Mouse (Mus musculus): ENCODE data around the gene Brd9.
A peak's percentile ranks its signal among the peaks of the same experiment; 100 is the strongest.

Brd9 gene

GRCm38 (mm10) chr13:73937321-73938176 lies at the start of gene Brd9, which contains the start of gene Trip13:
Gene Brd9 (plus strand): TSS chr13:73937811.
Gene Trip13 (minus strand): TSS chr13:73937784.
- peak; percentile 88 for DNase-seq

DNA sequence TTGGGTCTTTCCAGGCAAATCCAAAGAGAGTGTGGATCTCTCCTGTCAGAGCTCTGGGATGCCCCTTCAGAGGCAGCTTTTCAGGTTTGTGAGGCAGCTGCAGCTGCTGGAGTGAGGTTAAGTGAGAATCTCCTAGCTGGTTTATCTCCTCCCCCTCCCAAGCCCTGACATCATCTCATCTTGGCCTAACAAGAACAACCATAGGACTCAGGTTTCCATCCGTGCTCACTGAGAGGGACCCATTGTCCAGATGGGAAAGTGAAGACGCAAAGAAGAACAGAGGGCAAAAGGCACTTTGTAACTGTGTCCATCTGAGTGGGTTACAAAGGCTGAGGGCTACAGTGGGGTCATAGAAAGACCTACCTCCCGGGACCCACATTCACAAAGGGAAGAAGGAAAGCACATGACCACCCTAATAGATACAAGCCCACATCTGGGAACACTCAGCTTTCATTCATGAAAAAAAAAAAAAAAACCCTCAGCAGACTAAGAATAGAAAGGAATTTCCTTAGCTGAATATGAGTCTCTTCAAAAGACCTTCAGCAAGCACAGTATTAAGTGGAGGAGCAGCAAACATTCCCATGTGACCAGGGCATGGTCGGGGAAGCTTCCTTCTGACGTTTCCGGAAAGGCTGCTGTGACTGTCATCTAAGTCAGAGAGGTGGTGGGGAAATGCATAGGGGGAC lies 45.0 kb upstream of the Brd9 start:
- peak; percentile 45 for DNase-seq

- DNase-seq = peak; percentile 12
Measured at GRCm38 (mm10) chr13:73897561-73897960, 40.0 kb upstream of the Brd9 start.

GRCm38 (mm10) chr13:73907136-73907535 lies 30.5 kb upstream of the Brd9 start:
- no peak for DNase-seq

- no peak for DNase-seq
Measured at GRCm38 (mm10) chr13:73907683-73908412, 29.8 kb upstream of the Brd9 start.

DNA sequence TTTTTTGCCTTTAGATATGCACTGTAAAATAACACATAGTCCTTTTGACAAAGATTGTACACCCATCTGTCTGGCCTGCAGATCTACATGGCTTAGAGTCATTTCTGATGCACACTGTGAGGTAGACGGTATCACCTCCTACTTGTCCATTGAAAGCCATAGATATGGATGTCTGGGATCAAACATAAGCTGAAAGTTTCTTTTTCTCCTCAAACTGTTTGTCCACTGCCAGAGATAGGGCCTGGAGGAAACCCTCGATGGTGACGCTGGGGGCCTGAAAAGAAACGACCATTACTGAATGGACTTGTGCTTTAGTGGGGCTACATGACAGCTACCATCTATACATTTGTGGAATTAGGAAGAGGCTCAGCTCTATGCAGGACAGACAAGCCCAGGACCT lies 24.5 kb upstream of the Brd9 start:
- DNase-seq = no peak

- no peak for DNase-seq
Measured at GRCm38 (mm10) chr13:73932201-73932600, 5.4 kb upstream of the Brd9 start.

- DNase-seq = no peak
Measured at GRCm38 (mm10) chr13:73936938-73937320, 682 bp upstream of the Brd9 start.

DNA sequence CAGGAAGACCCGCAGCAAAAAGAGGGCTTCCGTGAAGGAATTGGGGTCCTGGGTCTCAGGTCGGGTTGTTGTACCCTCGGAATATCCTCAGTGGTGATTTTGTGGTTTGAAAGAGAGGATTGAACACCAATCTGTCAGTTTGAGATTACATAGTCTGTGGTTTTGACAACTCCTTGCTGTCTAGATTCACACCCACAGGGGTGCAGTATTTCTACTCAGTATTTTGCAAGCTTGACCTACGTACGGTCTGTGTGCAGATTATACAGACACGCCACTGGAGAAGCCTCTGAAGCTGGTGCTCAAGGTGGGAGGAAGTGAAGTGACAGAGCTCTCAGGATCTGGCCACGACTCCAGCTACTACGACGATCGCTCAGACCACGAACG lies 558 bp downstream of the Brd9 start:
- DNase-seq = no peak

DNA sequence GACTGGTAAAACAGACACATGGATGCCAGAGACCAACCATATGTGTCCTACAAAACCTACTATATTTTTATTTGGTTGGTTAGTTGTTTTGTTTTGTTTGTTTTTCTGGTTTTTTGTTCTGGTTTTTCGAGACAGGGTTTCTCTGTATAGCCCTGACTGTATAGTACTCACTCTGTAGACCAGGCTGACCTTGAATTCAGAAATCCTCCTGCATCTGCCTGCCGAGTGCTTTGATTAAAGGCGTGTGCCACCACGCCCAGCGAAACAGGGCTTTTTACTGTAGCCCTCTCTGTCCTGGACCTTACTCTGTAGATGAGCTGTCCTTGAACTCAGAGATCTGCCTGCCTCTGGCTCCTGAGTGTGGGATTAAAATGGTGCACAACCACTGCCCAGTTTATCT lies 1.5 kb downstream of the Brd9 start:
- DNase-seq = no peak

GRCm38 (mm10) chr13:73944606-73945005 lies 7.0 kb downstream of the Brd9 start:
- DNase-seq = no peak

DNA sequence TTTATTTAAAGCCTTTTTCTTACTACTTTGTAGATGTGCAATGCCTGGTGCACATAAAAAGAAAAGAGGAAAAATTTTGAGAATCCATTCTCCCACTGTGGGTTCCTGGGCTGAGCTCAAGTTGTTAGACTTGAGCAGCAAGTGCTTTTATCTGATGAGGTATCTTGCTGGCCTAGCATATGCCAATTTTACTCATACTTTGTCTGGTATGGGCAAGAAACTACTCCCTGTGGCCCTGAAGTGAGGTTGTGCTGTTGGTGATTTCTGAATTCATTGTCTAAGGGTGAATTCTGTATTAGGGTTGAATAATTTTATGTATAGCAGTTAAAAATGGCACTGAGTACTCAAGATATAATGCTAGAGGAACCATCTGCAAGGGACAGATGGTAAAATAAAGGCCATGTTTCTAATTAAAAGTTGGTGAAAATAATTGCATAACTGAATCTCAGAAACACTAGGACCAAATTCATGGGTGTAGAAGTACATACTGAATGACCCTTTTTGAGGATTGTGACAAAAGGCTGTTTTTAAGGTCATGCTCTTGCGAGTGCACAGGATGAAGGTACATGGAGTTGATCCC lies 16.0 kb downstream of the Brd9 start:
- DNase-seq = no peak

DNA sequence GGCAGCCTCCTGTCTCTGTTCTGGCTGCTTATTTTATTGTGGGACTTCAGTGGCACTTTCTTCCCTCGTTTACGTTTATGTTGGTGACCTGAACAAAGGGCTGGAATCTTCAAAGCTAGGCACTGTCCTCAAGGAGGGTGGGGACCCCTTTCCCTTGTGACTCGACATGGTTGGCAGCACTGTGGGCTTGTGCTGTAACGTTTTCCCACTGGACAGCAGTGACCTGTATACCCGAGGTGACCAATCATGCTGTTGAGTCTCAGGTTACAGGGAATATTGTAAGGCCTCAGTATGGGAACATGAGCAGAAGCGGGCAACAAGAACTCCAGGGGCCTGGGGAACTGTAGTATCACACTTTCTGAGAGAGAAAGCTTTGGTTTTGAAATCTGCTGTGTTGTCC lies 17.1 kb downstream of the Brd9 start:
- DNase-seq = no peak

DNA sequence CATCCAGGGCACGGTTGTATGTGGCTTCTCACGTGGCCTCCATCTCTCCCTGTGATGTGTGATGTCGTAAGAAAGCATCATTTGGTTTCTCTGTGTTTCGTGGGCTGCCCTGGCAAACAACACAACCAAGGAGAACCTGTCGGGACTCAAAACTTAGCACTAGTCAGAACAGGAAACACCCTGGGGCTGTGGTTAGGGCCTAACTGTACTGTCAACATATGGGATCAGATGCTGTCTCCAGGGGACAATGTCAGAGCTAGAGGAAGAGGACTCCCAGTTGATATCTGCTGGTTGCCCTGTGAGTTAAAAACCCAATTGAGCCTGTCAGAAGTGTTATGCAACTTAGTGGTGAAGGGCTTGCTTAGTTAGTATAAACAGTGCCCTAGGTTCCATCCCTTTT lies 17.9 kb downstream of the Brd9 start:
- no peak for DNase-seq

- no peak for DNase-seq
Measured at GRCm38 (mm10) chr13:73960117-73960652, 22.6 kb downstream of the Brd9 start.

- no peak for DNase-seq
Measured at GRCm38 (mm10) chr13:73961177-73961576, 23.6 kb downstream of the Brd9 start.

DNA sequence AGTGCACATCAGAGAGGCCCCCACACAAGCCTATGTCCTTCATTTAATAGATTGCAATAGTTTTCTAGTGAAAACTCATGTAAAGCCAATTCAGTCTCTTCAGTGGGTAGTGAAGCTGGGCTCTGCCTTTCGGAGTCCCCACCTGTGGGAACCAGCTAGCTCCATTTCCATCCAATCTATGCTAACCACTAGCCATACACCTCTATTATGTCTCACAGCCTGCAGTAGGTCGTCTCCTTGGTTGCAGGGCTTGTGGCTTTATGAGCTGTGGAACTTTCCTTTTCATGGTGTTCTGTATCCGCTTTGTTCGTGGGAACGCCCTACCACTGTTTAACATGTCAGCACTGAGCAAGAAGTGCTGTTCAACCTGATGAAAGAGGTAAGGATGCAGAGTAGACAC lies 25.9 kb downstream of the Brd9 start, which contains the start of gene Zdhhc11:
TSS of gene Zdhhc11 (plus strand) at position 301 of the 400 bp plus-strand sequence.
- no peak for DNase-seq

- DNase-seq = peak; percentile 86
Measured at GRCm38 (mm10) chr13:73970545-73971448, 33.2 kb downstream of the Brd9 start.

- DNase-seq = no peak
Measured at GRCm38 (mm10) chr13:73974523-73974922, 36.9 kb downstream of the Brd9 start.

GRCm38 (mm10) chr13:73976935-73977334 lies 39.3 kb downstream of the Brd9 start:
- no peak for DNase-seq

GRCm38 (mm10) chr13:73990325-73990724 lies 52.7 kb downstream of the Brd9 start:
- no peak for DNase-seq

GRCm38 (mm10) chr13:73990761-73991160 lies 53.1 kb downstream of the Brd9 start:
- DNase-seq = no peak
